Mouse (Mus musculus) right cerebral cortex, postnatal 10 days (tissue): ENCODE data around the gene Lce1k.
"Not testable (repeated sequence)": the region's sequence is repeated elsewhere in the genome, so short reads cannot be mapped to it uniquely, and the experiment has no call there.

Source experiments
- DNase-seq, 2 experiments: peaks; one replicate each; pipeline ENCODE4 v3.0.0; 2021; ENCODE audit warnings: low spot score in 2 of 2

Gene Lce1k

GRCm38 (mm10) chr3:92807791-92808190 lies at the start of gene Lce1k:
Gene Lce1k, minus strand, starts transcription at chr3:92807891.
- no peak for DNase-seq

GRCm38 (mm10) chr3:92851186-92851585 lies 43.5 kb upstream of the Lce1k start, which contains the start of gene Lce1l:
Gene Lce1l, minus strand, starts transcription at chr3:92851286.
- no peak for DNase-seq

GRCm38 (mm10) chr3:92827108-92827507 lies 19.4 kb upstream of the Lce1k start, which contains the start of gene Kprp:
Gene Kprp, minus strand, starts transcription at chr3:92827247.
- DNase-seq: no peak

GRCm38 (mm10) chr3:92825808-92826207 lies 18.1 kb upstream of the Lce1k start:
- DNase-seq: no peak

GRCm38 (mm10) chr3:92816036-92816435 lies 8.3 kb upstream of the Lce1k start:
- DNase-seq: not testable (repeated sequence)

GRCm38 (mm10) chr3:92815581-92815980 lies 7.9 kb upstream of the Lce1k start:
- DNase-seq: no peak

GRCm38 (mm10) chr3:92790414-92790813 lies 17.3 kb downstream of the Lce1k start, which contains the start of gene Lce1j:
Gene Lce1j, minus strand, starts transcription at chr3:92790514.
- DNase-seq: no peak

GRCm38 (mm10) chr3:92778799-92779198 lies 28.9 kb downstream of the Lce1k start, which contains the start of gene Lce1i:
Gene Lce1i, minus strand, starts transcription at chr3:92778899.
- no peak for DNase-seq

- no peak for DNase-seq
Observed at GRCm38 (mm10) chr3:92771573-92771972, 36.1 kb downstream of the Lce1k start.

GRCm38 (mm10) chr3:92764965-92765364 lies 42.7 kb downstream of the Lce1k start, which contains the start of gene Lce1h:
Gene Lce1h, minus strand, starts transcription at chr3:92765065.
- no peak for DNase-seq
